Mouse (Mus musculus) midbrain, embryonic 15.5 days (tissue): ENCODE measurements around the gene Hhatl. TPM values are rescaled to one million over a fixed set of nuclear protein-coding genes. Genes with fewer than 3 reads are reported as not detected.

Experiments used
- ATAC-seq: fragments of 200-750 bp; cut with Nextera tagmentation; replicated peaks from 2 replicates; pipeline ENCODE4 v1.8.0; 2017; ENCODE audit warnings: moderate TSS enrichment
- H3K27ac ChIP-seq: fragments of 300-500 bp; sonication (generic); 2 replicates; pipeline ENCODE4 v1.5.1; 2015; ENCODE audit warnings: mild to moderate bottlenecking, inconsistent platforms
- H3K27me3 ChIP-seq: fragments of 300-500 bp; sonication (generic); replicated peaks from 2 replicates; pipeline ENCODE4 v1.6.1; 2015; ENCODE audit warnings: inconsistent platforms
- H3K36me3 ChIP-seq: fragments of 300-500 bp; sonication (generic); replicated peaks from 2 replicates; pipeline ENCODE4 v1.6.1; 2015; ENCODE audit warnings: inconsistent platforms
- H3K4me1 ChIP-seq: fragments of 300-500 bp; sonication (generic); 2 replicates; pipeline ENCODE4 v1.6.1; 2015; ENCODE audit warnings: inconsistent platforms
- H3K4me2 ChIP-seq: fragments of 300-500 bp; sonication (generic); 2 replicates; pipeline ENCODE4 v1.6.1; 2015; ENCODE audit warnings: inconsistent platforms, mild to moderate bottlenecking, moderate library complexity
- H3K4me3 ChIP-seq: fragments of 300-500 bp; sonication (generic); 2 replicates; pipeline ENCODE4 v1.5.1; 2015; ENCODE audit warnings: mild to moderate bottlenecking, inconsistent platforms
- H3K9ac ChIP-seq: fragments of 300-500 bp; sonication (generic); 2 replicates; pipeline ENCODE4 v1.6.1; 2015; ENCODE audit warnings: mild to moderate bottlenecking, inconsistent platforms
- H3K9me3 ChIP-seq: fragments of 300-500 bp; sonication (generic); 2 replicates; pipeline ENCODE4 v1.6.1; 2016; ENCODE audit warnings: inconsistent platforms
- WGBS: fragments of 180-500 bp; shearing (Covaris S2); methylation state at CpG from one replicate; pipeline ENCODE4 v1.1.7; 2015; ENCODE audit warnings: mixed read lengths; 5-methylcytosine and 5-hydroxymethylcytosine counted together
- polyA plus RNA-seq: library from polyadenylated mRNA; unstranded; fragments of >200 nt; fragmentation: Nextera tagmentation; extraction: Ambion mirVana; gene quantifications from 2 replicates; pipeline ENCODE4 v1.2.1, GENCODE M21; 2015

Gene Hhatl
- polyA plus RNA-seq, result 0.09 TPM in 1 of 2 replicates, not detected in the other

DNA sequence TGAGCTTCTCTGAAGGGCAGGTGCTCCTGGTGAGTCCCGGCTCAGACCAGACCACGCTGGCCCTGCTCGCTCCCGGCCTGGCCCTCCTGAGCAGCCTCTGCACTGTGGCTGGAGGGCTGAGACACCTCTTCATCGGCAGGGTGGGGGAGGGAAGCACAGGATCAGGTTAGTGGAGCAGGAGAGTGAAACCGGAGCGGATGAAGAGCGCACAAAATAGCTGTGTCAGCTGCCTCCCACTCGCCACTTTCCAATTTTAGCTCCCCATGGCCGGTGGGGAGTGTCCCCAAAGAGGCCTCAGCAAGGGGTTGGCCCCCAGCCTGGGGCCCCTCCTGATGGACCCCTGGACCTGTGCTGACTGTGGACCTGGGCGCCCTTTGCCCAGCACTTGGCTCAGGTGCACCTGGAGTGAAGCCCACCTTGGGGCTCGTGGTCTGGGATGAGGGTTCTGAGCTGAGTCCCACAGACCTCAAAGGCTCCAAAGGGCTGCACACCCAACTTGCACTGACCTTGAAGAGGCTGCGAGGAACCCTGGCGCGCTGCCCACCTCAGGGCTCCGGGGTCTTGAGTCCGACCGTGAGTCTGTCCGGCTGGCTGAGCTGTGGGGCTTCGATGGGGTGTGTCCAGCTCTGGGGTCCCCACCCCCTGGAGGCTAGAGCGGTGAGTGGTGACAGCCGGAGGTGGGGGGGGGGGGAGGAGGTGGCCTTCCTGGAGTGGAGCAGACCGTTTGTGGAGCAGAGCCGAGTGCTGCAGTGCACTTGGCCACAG, at the start of gene Hhatl:
Hhatl (minus strand) TSS at position 751 of the 765 bp plus-strand sequence.
- H3K4me2 ChIP-seq, result no peak within 1 kb of the TSS
- no peaks in the 10 kb centered on the region for H3K9me3 ChIP-seq
- H3K27ac ChIP-seq, result no peak within 1 kb of the TSS
- no peak within 1 kb of the TSS for H3K9ac ChIP-seq
- H3K4me1 ChIP-seq, result no peaks in the 10 kb centered on the region; the same call in 1 of the 2 replicates
- no peaks in the 10 kb centered on the region for H3K36me3 ChIP-seq
- no peak within 1 kb of the TSS for H3K4me3 ChIP-seq
- ATAC-seq, result no peak
- 42% methylated on average over 24 of the region's 24 CpGs for WGBS
- 0 out of 2 replicates have a peak, but pooled peaks cover 2% of the 10 kb centered on the region for H3K27me3 ChIP-seq

DNA sequence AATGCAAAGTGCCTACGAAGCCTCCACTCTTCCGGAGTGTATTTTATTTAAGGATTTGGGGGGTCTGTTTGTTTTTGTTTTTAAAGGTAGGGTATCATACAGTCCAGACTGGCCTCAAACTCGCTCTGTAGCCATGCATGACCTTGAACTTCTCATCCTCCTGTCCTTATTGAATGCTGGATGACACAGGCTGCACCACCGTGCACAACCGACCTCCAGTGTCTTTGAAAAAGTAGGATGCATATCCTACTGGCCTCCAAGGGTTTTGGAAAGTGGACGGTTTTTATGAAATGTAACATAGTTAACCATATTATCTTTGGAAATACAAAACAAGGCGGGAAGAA, 47.3 kb upstream of the Hhatl start:
- no peaks in the 10 kb centered on the region for H3K9me3 ChIP-seq
- 34% methylated on average over 7 of the region's 7 CpGs for WGBS
- ATAC-seq, result peak; percentile 70

DNA sequence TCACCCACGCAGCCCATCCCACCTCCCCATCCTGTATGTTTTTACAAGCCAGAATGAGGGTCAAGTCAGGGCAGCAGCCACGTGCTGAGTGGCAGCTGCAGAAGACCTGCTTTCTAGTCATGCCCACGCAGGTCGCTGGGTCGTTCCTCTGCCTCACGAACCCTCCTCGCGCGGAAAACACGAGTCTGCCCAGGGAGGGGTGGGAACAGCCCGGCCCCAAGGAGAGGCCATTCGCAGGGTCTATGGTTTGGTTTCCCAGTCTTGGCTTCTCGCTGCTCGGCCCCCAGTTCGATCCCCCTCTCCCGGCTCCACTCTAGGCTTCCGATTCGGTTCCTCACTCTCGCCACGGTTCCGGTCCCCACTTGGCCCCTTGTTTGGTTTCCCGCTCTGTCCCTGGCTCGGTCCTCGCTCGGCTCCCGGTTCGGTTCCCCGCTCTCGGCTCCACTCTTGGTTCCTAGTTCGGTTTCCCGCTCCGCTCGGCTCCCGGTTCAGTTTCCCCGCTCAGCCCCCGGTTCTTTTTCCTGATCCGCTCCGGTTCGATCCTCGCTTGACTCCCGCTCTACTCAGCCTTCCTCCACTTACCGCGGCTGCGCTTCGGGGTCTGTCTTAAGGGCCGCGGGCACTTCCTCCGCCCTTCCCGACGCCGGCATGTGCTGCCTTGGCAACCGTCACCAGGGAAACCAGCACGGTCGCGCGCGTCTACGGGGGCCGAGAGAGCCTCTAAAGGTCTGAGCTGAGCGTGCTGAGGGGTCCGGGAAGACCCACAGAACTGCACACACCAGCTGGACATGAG, 46.7 kb upstream of the Hhatl start, which contains the start of gene Ccdc13:
Ccdc13 (minus strand) TSS at position 633 of the 793 bp plus-strand sequence.
- Histone ChIP-seq H3K4me3 (peak within 1 kb of the TSS; percentile 52), H3K9ac (peak within 1 kb of the TSS; percentile 50), H3K9me3 (no peaks in the 10 kb centered on the region), H3K27ac (no peak within 1 kb of the TSS), H3K36me3 (no peaks in the 10 kb centered on the region), H3K27me3 (no peaks in the 10 kb centered on the region), H3K4me1 (peaks cover 7% of the 10 kb centered on the region), H3K4me2 (peak within 1 kb of the TSS; percentile 65)
- 3% methylated on average over 61 of the region's 61 CpGs for WGBS
- peak; percentile 97 for ATAC-seq

More for the DNA sequence above, 47.3 kb upstream of the Hhatl start:
- Histone ChIP-seq H3K4me3 (peak overlapping the region; percentile 52), H3K36me3 (no peaks in the 10 kb centered on the region), H3K9ac (peak overlapping the region; percentile 50), H3K27me3 (no peaks in the 10 kb centered on the region), H3K4me1 (peaks cover 7% of the 10 kb centered on the region), H3K27ac (no peak overlapping the region), H3K4me2 (peak overlapping the region; percentile 65)

DNA sequence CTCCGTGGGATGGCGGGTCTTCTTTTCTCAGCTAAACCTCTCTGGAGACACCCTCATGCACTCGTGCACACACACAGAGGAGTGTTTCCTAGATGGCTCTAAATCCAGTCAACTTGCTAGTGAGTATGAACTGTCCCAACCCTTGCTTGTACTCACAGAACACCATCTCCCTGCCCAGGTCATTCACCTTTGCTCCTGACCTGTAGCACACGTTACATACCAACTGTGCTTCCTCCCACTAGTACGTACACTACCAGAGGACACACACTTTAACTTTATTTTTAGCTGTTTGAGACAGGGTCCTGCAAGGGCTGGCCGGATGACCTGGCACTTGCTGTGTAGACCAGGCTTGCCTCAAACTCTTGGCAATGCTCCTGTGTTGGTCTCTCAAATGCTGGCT, 45.7 kb upstream of the Hhatl start:
- Histone ChIP-seq H3K4me3 (no peak overlapping the region), H3K9me3 (no peaks in the 10 kb centered on the region), H3K36me3 (no peaks in the 10 kb centered on the region), H3K4me2 (no peak overlapping the region), H3K9ac (no peak overlapping the region), H3K4me1 (peaks cover 7% of the 10 kb centered on the region), H3K27me3 (no peaks in the 10 kb centered on the region), H3K27ac (no peak overlapping the region)
- ATAC-seq, result no peak
- WGBS, result 93% methylated on average over 6 of the region's 6 CpGs

DNA sequence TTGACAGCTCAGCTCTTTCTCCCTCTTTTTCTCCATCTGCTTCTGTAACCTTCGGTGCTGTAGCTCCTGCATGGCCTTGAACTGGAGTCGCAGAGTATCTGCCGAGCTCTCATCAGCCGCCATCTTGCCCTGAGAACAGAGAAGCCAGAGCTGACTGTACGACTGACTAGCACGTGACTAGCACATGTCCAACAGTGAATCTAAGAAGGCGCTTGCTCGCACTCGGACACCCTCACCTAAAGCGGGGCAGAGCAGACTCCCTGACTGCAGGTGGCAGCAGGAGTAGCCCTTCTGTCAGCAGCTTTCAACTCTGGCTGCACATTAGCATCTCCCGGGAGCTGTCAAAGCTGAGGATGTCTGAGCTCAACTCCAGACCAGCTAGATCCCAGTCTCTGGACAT, 41.5 kb upstream of the Hhatl start:
- H3K4me2 ChIP-seq, result no peak overlapping the region
- no peaks in the 10 kb centered on the region for H3K27me3 ChIP-seq
- no peak for ATAC-seq
- no peaks in the 10 kb centered on the region for H3K9me3 ChIP-seq
- no peak overlapping the region for H3K27ac ChIP-seq
- peaks cover 4% of the 10 kb centered on the region for H3K4me1 ChIP-seq
- H3K36me3 ChIP-seq, result no peaks in the 10 kb centered on the region
- H3K9ac ChIP-seq, result no peak overlapping the region
- H3K4me3 ChIP-seq, result no peak overlapping the region
- WGBS, result 85% methylated on average over 11 of the region's 11 CpGs

DNA sequence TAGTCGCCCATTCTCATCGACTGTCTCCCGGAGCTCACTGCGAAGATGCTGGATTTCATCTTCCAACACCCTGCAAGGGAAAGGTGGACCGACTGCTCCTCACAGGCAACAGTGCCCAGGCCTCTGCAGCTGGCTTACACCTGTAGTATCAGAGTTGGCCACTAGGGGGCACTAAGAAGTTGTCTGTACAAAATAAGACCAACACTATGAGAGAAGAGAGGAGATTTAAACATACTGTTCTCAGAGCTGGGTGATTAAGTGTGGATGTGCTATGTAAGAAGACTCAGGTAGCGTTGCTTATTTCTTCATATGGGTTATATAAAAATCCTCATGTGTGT, 38.6 kb upstream of the Hhatl start:
- 36% methylated on average over 6 of the region's 6 CpGs for WGBS
- Histone ChIP-seq H3K9ac (no peak overlapping the region), H3K27ac (no peak overlapping the region), H3K4me3 (no peak overlapping the region), H3K4me1 (no peaks in the 10 kb centered on the region), H3K36me3 (no peaks in the 10 kb centered on the region), H3K9me3 (no peaks in the 10 kb centered on the region), H3K27me3 (no peaks in the 10 kb centered on the region), H3K4me2 (no peak overlapping the region)
- ATAC-seq, result 0 out of 2 replicates have a peak, but pooled peaks have one; percentile 37

DNA sequence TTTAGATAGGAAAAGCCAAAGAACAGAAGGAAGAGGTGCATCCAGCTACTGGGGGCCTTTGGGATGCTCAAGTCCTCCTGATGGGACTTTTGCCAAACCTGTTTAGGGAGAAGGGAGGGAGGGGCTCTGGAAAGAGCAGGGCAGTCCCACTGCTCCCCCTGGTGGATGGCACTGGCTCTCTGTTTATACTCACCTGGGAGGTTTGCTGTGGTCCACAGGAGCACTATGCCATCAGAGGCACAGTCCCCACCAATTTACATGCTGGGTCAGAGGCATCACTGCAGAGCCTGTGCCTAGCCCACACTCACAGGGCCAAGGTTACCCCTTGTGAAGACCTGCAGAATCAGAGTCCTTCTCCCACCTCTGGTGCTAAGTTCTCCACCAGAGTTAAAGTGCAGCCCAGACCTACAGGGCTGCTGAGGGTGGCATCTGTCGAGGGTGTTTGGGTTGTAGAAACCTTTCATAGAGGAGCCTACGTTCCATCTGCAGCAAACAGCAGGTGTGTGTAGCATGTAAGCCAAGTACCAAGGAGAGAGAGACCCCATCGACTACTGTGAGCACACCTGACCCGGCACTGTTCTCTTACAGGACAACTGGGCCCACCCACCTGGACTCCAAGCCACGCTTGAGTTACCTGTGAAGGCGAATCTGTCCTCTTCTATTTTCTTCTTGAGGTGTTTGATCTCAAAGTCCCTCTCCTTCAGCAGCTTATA, 38.1 kb upstream of the Hhatl start:
- no peak overlapping the region for H3K4me2 ChIP-seq
- no peaks in the 10 kb centered on the region for H3K4me1 ChIP-seq
- no peak overlapping the region for H3K4me3 ChIP-seq
- no peaks in the 10 kb centered on the region for H3K9me3 ChIP-seq
- H3K27ac ChIP-seq, result no peak overlapping the region
- no peak for ATAC-seq
- 77% methylated on average over 6 of the region's 6 CpGs for WGBS
- no peaks in the 10 kb centered on the region for H3K27me3 ChIP-seq
- H3K36me3 ChIP-seq, result no peaks in the 10 kb centered on the region
- H3K9ac ChIP-seq, result no peak overlapping the region

DNA sequence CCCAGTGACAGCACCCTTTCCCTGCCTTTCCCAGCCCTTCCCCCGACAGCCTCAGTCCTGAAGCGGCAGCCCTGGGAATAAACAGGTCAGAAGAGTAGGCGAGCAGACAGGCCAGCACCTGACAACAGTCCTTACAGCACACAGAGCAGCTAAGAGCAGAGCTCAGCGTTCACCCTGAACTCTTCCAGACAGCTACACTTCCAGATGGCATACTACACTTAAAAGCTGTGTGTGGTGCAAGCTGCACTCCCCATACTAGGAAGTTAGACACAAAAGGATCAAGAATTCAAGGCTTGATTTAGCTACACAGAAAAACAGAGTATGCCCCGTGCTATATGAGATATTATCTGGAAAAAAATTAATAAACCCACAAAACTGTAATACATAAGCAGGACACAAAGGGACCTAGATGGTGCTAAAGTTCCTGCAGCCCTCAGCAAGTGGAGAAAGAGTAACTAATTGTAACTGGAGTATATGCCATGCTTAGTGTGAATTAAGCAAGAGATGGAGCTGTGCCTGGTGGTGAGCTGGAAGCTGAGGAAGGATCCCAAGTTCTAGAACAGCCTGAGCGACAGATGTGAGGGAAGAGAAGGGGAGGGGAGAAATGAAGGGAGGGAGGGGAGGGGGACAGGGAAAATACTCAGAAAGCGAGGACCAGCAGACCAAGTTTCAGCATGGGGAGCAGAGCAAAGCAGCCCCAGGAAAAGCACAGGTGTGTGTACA, 37.1 kb upstream of the Hhatl start:
- H3K4me1 ChIP-seq, result no peaks in the 10 kb centered on the region
- H3K9ac ChIP-seq, result no peak overlapping the region
- no peaks in the 10 kb centered on the region for H3K27me3 ChIP-seq
- H3K36me3 ChIP-seq, result no peaks in the 10 kb centered on the region
- WGBS, result 77% methylated on average over 7 of the region's 7 CpGs
- H3K4me2 ChIP-seq, result no peak overlapping the region
- no peak overlapping the region for H3K4me3 ChIP-seq
- ATAC-seq, result no peak
- no peaks in the 10 kb centered on the region for H3K9me3 ChIP-seq
- H3K27ac ChIP-seq, result no peak overlapping the region

DNA sequence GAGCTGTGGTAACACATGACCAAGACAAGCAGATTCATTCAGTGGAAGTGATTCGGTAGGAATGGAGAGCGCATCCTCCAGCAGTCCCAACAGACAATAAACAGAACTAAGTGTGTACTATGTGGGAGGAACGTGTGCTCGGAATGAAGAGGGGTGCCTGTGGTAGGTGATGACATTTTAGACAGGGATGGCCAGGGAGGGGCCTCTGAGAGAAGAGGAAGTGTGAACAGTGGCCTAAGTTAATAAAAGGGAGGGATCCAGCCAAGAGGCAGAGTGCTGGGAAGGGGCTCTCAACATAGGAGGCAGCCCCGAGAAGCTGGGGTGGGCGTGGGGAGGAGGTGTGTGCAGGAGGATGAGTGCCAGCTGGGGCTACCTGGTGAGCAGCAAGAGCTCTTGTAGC, 36.0 kb upstream of the Hhatl start:
- no peak for ATAC-seq
- no peak overlapping the region for H3K4me2 ChIP-seq
- no peak overlapping the region for H3K27ac ChIP-seq
- H3K36me3 ChIP-seq, result no peaks in the 10 kb centered on the region
- no peaks in the 10 kb centered on the region for H3K9me3 ChIP-seq
- H3K9ac ChIP-seq, result no peak overlapping the region
- H3K4me3 ChIP-seq, result no peak overlapping the region
- WGBS, result 79% methylated on average over 6 of the region's 6 CpGs
- no peaks in the 10 kb centered on the region for H3K27me3 ChIP-seq
- no peaks in the 10 kb centered on the region for H3K4me1 ChIP-seq

DNA sequence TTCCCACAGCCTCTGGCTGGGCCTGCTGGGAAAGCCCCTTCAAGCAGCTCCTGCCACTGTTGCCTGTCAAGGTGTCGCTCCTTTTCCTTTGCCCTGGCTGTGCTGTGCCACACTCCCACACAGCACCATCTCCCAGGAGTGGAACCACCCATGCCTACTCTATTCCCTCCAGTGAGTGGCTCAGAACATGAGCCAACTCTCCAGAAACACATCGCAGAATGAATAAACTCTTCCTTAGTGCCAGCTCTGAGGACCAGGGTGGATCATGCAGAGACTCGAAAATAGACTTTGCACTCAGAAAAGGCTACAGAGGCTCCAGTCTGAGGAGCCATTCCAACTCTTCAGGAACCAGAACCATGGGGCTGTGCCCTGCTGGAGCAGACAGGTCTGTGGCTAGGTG, 34.0 kb upstream of the Hhatl start:
- H3K27ac ChIP-seq, result no peak overlapping the region
- ATAC-seq, result no peak
- no peak overlapping the region for H3K4me3 ChIP-seq
- H3K36me3 ChIP-seq, result no peaks in the 10 kb centered on the region
- 90% methylated on average over 3 of the region's 3 CpGs for WGBS
- no peaks in the 10 kb centered on the region for H3K27me3 ChIP-seq
- no peak overlapping the region for H3K4me2 ChIP-seq
- H3K9ac ChIP-seq, result no peak overlapping the region
- peaks cover 6% of the 10 kb centered on the region; the same call in 1 of the 2 replicates for H3K4me1 ChIP-seq
- no peaks in the 10 kb centered on the region for H3K9me3 ChIP-seq

DNA sequence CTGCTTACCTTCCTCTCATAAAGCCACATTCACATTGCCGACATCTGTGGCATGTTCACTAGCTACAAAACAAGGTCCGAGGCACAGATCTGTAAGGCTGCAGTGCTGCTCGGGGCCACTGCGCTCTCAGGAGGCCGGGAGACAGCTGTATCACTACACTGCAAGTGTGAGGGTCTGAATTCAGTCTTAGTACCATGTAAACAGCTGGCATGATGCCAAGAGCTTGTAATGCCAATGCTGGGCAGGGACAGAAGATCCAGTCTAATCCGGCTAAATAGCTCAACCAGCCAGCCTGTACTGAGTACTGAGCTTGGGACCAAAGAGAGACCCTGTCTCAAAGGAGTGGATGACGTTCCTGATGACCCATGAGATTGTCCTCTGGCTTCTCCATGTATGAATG, 31.7 kb upstream of the Hhatl start:
- H3K36me3 ChIP-seq, result no peaks in the 10 kb centered on the region

More for the DNA sequence above, 31.7 kb upstream of the Hhatl start:
- H3K27me3 ChIP-seq, result no peaks in the 10 kb centered on the region
- ATAC-seq, result no peak; the same call in 1 of the 2 replicates
- 58% methylated on average over 7 of the region's 7 CpGs for WGBS
- H3K4me1 ChIP-seq, result peaks cover 11% of the 10 kb centered on the region; the same call in 1 of the 2 replicates
- no peak overlapping the region for H3K4me2 ChIP-seq
- H3K9ac ChIP-seq, result no peak overlapping the region
- H3K27ac ChIP-seq, result no peak overlapping the region
- no peak overlapping the region for H3K4me3 ChIP-seq
- H3K9me3 ChIP-seq, result no peaks in the 10 kb centered on the region
